Mouse (Mus musculus) stomach, postnatal 0 days (tissue): Measurements from ENCODE around the gene Pnmt.

Source experiments
- CTCF ChIP-seq: IDR thresholded peaks from 2 replicates; pipeline ENCODE4 v1.5.1; 2016; ENCODE audit warnings: antibody characterized with exemption, low read depth, mild to moderate bottlenecking, moderate library complexity
- EP300 ChIP-seq: optimal IDR thresholded peaks from 2 replicates; pipeline ENCODE3; 2016; ENCODE audit warnings: antibody characterized with exemption

- no peak for TF ChIP-seq CTCF
- no peak for TF ChIP-seq EP300
Measured at GRCm38 (mm10) chr11:98414162-98414561, 27.9 kb downstream of the Pnmt start.
